Mouse (Mus musculus) hindbrain, postnatal 0 days (tissue): ENCODE results near the gene Hmgb4. TPM values are rescaled to one million over a fixed set of nuclear protein-coding genes. Genes with fewer than 3 reads are reported as not detected.

Experiments
- ATAC-seq: fragments of 200-750 bp; cut with Nextera tagmentation; 2 replicates; pipeline ENCODE4 v1.8.0; 2017; ENCODE audit warnings: mild to moderate bottlenecking, moderate TSS enrichment, moderate library complexity
- DNase-seq: peaks from one replicate; pipeline ENCODE4 v3.0.0-alpha.2; 2015; ENCODE audit warnings: low spot score
- H3K27ac ChIP-seq: fragments of 300-500 bp; sonication (generic); 2 replicates; pipeline ENCODE4 v1.5.1; 2014; ENCODE audit warnings: mild to moderate bottlenecking
- H3K27me3 ChIP-seq: fragments of 300-500 bp; sonication (generic); 2 replicates; pipeline ENCODE4 v1.6.1; 2014; ENCODE audit warnings: low read length, mixed read lengths; ENCODE audit not compliant: insufficient read depth
- H3K36me3 ChIP-seq: fragments of 300-500 bp; sonication (generic); 2 replicates; pipeline ENCODE4 v1.6.1; 2014; ENCODE audit warnings: low read length, mixed read lengths; ENCODE audit not compliant: insufficient read depth
- H3K4me1 ChIP-seq: fragments of 300-500 bp; sonication (generic); 2 replicates; pipeline ENCODE4 v1.6.1; 2014; ENCODE audit warnings: antibody characterized with exemption, low read length, mixed read lengths; ENCODE audit not compliant: insufficient read depth
- H3K4me2 ChIP-seq: fragments of 300-500 bp; sonication (generic); 2 replicates; pipeline ENCODE4 v1.6.1; 2014; ENCODE audit warnings: low read depth, mild to moderate bottlenecking, low read length, moderate library complexity, mixed read lengths
- H3K4me3 ChIP-seq: fragments of 300-500 bp; sonication (generic); 2 replicates; pipeline ENCODE4 v1.5.1; 2014; ENCODE audit warnings: low read length
- H3K9ac ChIP-seq: fragments of 300-500 bp; sonication (generic); replicated peaks from 2 replicates; pipeline ENCODE4 v1.6.1; 2014; ENCODE audit warnings: mild to moderate bottlenecking, low read length, moderate library complexity, mixed read lengths
- H3K9me3 ChIP-seq: fragments of 300-500 bp; sonication (generic); 2 replicates; pipeline ENCODE4 v1.6.1; 2016; ENCODE audit warnings: low read length, mixed read lengths
- CTCF ChIP-seq: IDR thresholded peaks from 2 replicates; pipeline ENCODE4 v1.5.1; 2016; ENCODE audit warnings: antibody characterized with exemption, control low read depth, low read depth
- WGBS: fragments of 180-500 bp; shearing (Covaris S2); extraction: QIAGEN DNeasy Blood & Tissue Kit; methylation state at CpG from one replicate; pipeline ENCODE4 v1.1.7; 2014; 5-methylcytosine and 5-hydroxymethylcytosine counted together
- polyA plus RNA-seq: library from polyadenylated mRNA; unstranded; fragments of >200 nt; fragmentation: Nextera tagmentation; extraction: Ambion mirVana; gene quantifications from 2 replicates; pipeline ENCODE4 v1.2.1, GENCODE M21; 2015
- total RNA-seq: library from RNA; depleted of rRNA; stranded (reverse); fragments of >200 nt; gene quantifications from 2 replicates; pipeline ENCODE4 v1.2.3, GENCODE M21; 2014

The Hmgb4 gene
- total and polyA plus RNA-seq, 2 experiments from 2014 or later, result not detected

GRCm38 (mm10) chr4:128259211-128259610, 1.5 kb downstream of the Hmgb4 start:
- H3K27ac ChIP-seq, result no peak overlapping the region
- ATAC-seq (no peak), DNase-seq (no peak)
- no peaks in the 10 kb centered on the region for H3K9me3 ChIP-seq
- no peak overlapping the region for H3K4me2 ChIP-seq
- no peak overlapping the region for H3K9ac ChIP-seq
- no peak for TF ChIP-seq CTCF
- H3K36me3 ChIP-seq, result no peaks in the 10 kb centered on the region
- no peaks in the 10 kb centered on the region for H3K27me3 ChIP-seq
- H3K4me3 ChIP-seq, result no peak overlapping the region
- 77% methylated on average over 5 of the region's 5 CpGs for WGBS
- H3K4me1 ChIP-seq, result no peaks in the 10 kb centered on the region

DNA sequence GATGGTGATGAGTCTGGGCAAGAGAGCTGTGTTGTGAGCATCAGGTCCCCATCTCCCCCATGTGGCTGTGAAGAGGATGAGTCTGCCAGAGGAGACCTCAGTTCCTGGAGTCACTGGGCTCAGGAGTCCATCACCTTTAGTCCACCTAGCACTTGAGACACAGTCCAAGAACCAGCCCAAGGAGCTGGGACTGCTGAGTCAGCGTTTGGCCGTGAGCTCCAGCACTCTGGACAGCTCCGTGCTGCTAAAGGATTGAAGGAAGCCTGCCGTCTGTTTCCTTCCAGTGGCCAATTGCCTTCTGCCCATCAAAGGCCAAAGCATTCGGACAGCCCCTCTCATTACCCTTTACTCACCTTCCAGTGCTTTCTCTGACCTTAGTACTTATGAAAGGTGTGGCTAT, 12.1 kb downstream of the Hmgb4 start:
- Histone ChIP-seq H3K36me3 (no peaks in the 10 kb centered on the region), H3K27ac (no peak overlapping the region), H3K9ac (no peak overlapping the region), H3K4me2 (no peak overlapping the region), H3K4me1 (no peaks in the 10 kb centered on the region), H3K4me3 (no peak overlapping the region), H3K27me3 (no peaks in the 10 kb centered on the region), H3K9me3 (no peaks in the 10 kb centered on the region)
- ATAC-seq (no peak), DNase-seq (peak; percentile 44)
- TF ChIP-seq CTCF, result peak; percentile 32
- 23% methylated on average over 5 of the region's 5 CpGs for WGBS

GRCm38 (mm10) chr4:128245201-128245600, 15.6 kb downstream of the Hmgb4 start:
- H3K27ac ChIP-seq, result no peak overlapping the region
- ATAC-seq (no peak), DNase-seq (no peak)
- no peaks in the 10 kb centered on the region for H3K36me3 ChIP-seq
- H3K4me3 ChIP-seq, result no peak overlapping the region
- no peaks in the 10 kb centered on the region for H3K9me3 ChIP-seq
- no peak for TF ChIP-seq CTCF
- 0 out of 2 replicates have a peak, but pooled peaks cover 11% of the 10 kb centered on the region for H3K4me1 ChIP-seq
- WGBS, result 48% methylated on average over 2 of the region's 2 CpGs
- no peak overlapping the region for H3K9ac ChIP-seq
- no peak overlapping the region for H3K4me2 ChIP-seq
- no peaks in the 10 kb centered on the region for H3K27me3 ChIP-seq

DNA sequence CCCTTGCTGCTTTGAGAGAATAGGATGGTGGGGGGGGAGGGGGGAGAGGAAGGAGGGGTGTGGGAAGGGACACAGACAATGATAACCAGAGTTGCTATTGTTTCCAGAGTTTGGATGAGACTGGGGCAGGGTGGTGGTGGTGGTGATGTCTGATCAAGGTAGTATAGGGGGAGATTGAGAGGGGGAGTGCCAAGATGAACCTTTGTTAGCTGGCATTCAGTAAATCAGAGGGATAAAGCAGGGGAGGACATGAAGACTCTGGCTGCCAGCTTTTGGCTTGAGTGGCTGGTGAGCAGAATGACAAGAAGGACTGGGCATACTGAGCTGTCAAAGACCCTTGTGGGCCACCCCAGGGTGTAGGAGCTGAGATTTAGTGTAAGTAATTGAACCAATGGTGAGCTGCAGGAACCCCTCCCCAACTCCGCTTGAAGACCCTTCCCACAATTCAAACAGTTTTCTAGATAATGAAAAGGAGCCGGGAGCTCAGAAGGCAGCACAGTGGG, 18.9 kb downstream of the Hmgb4 start:
- no peak overlapping the region for H3K9ac ChIP-seq
- WGBS, result 37% methylated on average over 2 of the region's 2 CpGs
- H3K36me3 ChIP-seq, result no peaks in the 10 kb centered on the region
- no peak overlapping the region for H3K4me3 ChIP-seq
- H3K4me2 ChIP-seq, result no peak overlapping the region
- H3K4me1 ChIP-seq, result 0 out of 2 replicates have a peak, but pooled peaks cover 11% of the 10 kb centered on the region
- no peaks in the 10 kb centered on the region for H3K9me3 ChIP-seq
- no peak for TF ChIP-seq CTCF
- DNase-seq, result no peak
- H3K27me3 ChIP-seq, result no peaks in the 10 kb centered on the region
- H3K27ac ChIP-seq, result peak overlapping the region; percentile 56; the same call in 1 of the 2 replicates
- peak; percentile 38 for ATAC-seq

- Histone ChIP-seq H3K4me3 (no peak overlapping the region), H3K9me3 (no peaks in the 10 kb centered on the region), H3K36me3 (no peaks in the 10 kb centered on the region), H3K4me2 (no peak overlapping the region), H3K27ac (peak overlapping the region; percentile 56; the same call in 1 of the 2 replicates), H3K27me3 (no peaks in the 10 kb centered on the region), H3K4me1 (0 out of 2 replicates have a peak, but pooled peaks cover 11% of the 10 kb centered on the region), H3K9ac (no peak overlapping the region)
- 19% methylated on average over 19 of the region's 19 CpGs for WGBS
- DNase-seq (peak; percentile 38), ATAC-seq (peak; percentile 71)
- TF ChIP-seq CTCF, result no peak
Measured at GRCm38 (mm10) chr4:128241075-128241853, 19.5 kb downstream of the Hmgb4 start.

DNA sequence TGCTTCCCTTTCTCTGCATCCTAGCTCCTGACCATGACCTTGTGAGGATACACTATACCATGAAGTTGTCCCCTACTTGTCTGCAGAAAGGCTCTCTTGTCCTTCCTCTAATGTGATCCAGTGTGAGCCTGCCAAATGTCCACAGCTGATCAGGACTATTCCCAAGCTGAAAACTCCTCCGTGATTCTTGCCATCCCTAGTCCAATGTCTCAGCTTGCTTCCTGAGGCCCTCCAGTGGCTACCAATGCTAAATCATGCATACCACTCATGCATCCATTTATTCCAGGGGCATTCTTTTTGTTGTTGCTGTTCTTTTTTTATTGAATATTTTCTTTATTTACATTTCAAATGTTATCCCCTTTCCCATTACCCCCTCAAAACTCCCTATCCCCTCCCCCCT, 21.6 kb downstream of the Hmgb4 start:
- DNase-seq (peak; percentile 55), ATAC-seq (no peak)
- no peak overlapping the region for H3K27ac ChIP-seq
- H3K4me3 ChIP-seq, result no peak overlapping the region
- no peak overlapping the region for H3K4me2 ChIP-seq
- 0 out of 2 replicates have a peak, but pooled peaks cover 11% of the 10 kb centered on the region for H3K4me1 ChIP-seq
- H3K9ac ChIP-seq, result no peak overlapping the region
- WGBS, result 10% methylated on average over 1 of the region's 1 CpGs
- TF ChIP-seq CTCF, result peak; percentile 62
- no peaks in the 10 kb centered on the region for H3K36me3 ChIP-seq
- H3K27me3 ChIP-seq, result no peaks in the 10 kb centered on the region
- H3K9me3 ChIP-seq, result no peaks in the 10 kb centered on the region

- Histone ChIP-seq H3K4me1 (0 out of 2 replicates have a peak, but pooled peaks cover 6% of the 10 kb centered on the region), H3K4me2 (no peak overlapping the region), H3K4me3 (no peak overlapping the region), H3K36me3 (no peaks in the 10 kb centered on the region), H3K9me3 (no peaks in the 10 kb centered on the region), H3K27me3 (no peaks in the 10 kb centered on the region), H3K27ac (peak overlapping the region; percentile 32; the same call in 1 of the 2 replicates), H3K9ac (no peak overlapping the region)
- DNase-seq, result peak; percentile 37
- TF ChIP-seq CTCF, result no peak
- peak; percentile 27; the same call in 1 of the 2 replicates for ATAC-seq
- WGBS, result 65% methylated on average over 13 of the region's 13 CpGs
Measured at GRCm38 (mm10) chr4:128233458-128233857, 27.3 kb downstream of the Hmgb4 start.
